Mouse (Mus musculus): ENCODE data around the gene Ampd1.

- no peak for TF ChIP-seq MEF2A (IDR thresholded peaks at IDR 0.05; ENCODE audit: borderline replicate concordance, low read depth, low read length)
- TF ChIP-seq MAX (IDR thresholded peaks at IDR 0.05; ENCODE audit: low read length), result no peak
- no peak for TF ChIP-seq CTCF (conservative IDR thresholded peaks at IDR 0.05 in 1 of 2, IDR thresholded peaks at IDR 0.05 in 1 of 2; ENCODE audit: low read depth in 2 of 2, low read length in 2 of 2)
- TF ChIP-seq PAX5 (IDR thresholded peaks at IDR 0.05; ENCODE audit: low read length), result no peak
- no peak for TF ChIP-seq POLR2AphosphoS2 (IDR thresholded peaks at IDR 0.05; ENCODE audit: low read depth, low read length)
Measured at GRCm38 (mm10) chr3:103075871-103076270, 2.1 kb downstream of the Ampd1 start.

Data from CH12.LX (cell line).